Mouse (Mus musculus): ENCODE data around the gene Gm21954.

Gene Gm21954

DNA sequence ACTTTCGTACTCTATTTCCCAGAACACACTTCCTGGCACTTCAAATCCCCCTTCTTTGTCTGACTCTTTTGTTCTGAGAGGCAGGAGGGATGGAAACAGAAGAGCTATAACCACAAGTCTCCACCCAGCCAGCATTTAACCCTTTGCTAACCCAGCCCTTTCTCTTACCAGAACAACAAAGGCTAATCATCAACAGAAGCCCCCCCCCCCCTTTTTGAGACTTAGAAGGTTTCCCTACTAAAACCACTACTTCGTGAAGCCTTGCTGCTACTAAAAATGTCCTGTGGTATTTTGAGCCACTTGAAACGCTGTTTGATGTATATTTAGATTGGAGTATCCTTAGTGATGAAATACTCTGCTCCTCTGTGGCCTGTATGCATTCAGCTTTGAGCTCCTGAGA lies 52.7 kb downstream of the Gm21954 start:
- DNase-seq (ENCODE audit: low spot score in 2 of 2) = no peak

DNA sequence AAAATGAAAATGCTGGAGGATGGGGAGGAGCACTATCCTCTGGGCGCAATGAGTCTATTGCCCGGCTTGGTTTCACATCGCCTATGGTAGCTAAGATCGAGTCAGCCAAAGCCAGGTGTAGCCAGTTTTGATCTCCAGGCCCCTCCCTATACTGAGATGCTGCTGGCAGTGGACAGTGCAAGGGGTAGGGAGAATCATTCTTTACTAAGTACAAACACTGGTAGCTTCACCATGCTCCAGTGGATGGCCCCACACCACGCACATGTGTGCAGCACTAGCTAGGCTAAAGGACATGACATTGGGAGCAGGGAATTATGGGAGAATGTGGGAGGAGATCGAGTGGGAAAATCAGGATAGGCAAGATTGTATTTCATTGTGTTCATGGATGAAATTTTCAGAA lies 53.2 kb downstream of the Gm21954 start:
- DNase-seq (ENCODE audit: low spot score in 2 of 2) = no peak

DNA sequence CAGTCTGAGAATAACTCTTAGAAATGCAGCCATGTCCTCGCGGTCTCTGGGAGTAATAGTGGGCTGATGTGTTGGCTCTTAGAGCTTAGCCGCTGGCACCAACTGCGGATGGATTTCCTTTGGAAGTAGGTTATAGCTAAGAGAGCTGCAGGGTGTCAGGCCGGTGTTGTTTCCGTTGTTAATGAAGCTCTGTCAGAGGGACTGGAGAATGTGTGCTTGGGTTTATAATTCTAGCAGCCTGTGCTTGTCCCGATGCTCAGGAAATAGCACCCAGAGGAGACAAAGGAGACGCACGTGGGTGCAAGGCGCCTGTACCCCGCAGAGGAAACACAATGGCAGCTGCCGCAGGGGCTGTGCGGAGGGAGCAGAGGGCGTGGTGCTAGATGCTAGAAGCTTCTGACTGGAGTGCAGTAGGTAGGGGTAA lies 56.5 kb downstream of the Gm21954 start:
- DNase-seq (ENCODE audit: low spot score in 2 of 2) = peak; percentile 84 to 86

Measured in frontal cortex, postnatal 36 days (tissue).